Mouse (Mus musculus) spleen, adult 2 months (tissue): ENCODE data around the gene Gm9970.

Experiments
- CTCF ChIP-seq: fragments of 200-500 bp; IDR thresholded peaks from 2 replicates; pipeline ENCODE4 v1.5.1; 2011; ENCODE audit warnings: mild to moderate bottlenecking, inconsistent platforms; ENCODE audit not compliant: insufficient read depth, insufficient read length, insufficient replicate concordance; ENCODE audit errors: extremely low read depth
- POLR2A ChIP-seq: fragments of 200-500 bp; IDR thresholded peaks from 2 replicates; pipeline ENCODE4 v1.6.1; 2011; ENCODE audit warnings: low read depth, low read length, inconsistent platforms

DNA sequence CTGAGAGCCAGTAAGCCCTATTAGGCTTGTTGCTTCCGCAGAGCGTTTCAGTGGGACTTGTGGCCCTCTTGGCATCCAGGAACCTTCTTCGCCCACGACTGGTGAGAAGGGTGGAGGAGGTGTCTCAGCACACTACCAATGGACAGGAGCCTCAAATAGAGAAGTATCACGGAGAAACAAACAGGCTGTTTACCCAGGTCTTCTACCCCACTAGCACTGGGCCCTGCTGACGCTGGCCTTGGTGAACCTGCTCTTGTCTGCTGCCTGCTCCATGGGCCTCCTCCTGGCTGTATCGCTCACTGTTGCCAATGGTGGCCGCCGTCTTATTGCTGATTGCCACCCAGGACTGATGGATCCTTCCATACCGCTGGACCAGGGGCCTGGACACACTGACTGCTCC lies 11.1 kb upstream of the Gm9970 start:
- TF ChIP-seq POLR2A (no peak), CTCF (no peak)
